Mouse (Mus musculus): ENCODE measurements at regions not wholly inside any gene's neighbourhood (a gene's known extent, or its start where the extent isn't known, plus 50 kb on each side); places are given as distances from the start of the nearest gene placed in this dataset.

- Histone ChIP-seq H3K4me1 (ENCODE audit: control insufficient read depth, insufficient read depth, low read length) (no peaks in the 10 kb centered on the region), H3K4me3 (ENCODE audit: insufficient read depth, low read length) (no peak overlapping the region), H3K27ac (ENCODE audit: insufficient read depth, low read length) (no peak overlapping the region)
- TF ChIP-seq CTCF (IDR thresholded peaks at IDR 0.05; ENCODE audit: extremely low read depth, insufficient read depth, low read length) (no peak), POLR2A (IDR thresholded peaks at IDR 0.05; ENCODE audit: extremely low read depth, insufficient read depth, low read length) (no peak)
These were observed 497.0 kb downstream of the Ccdc171 start for GRCm38 (mm10) chr4:84022323-84022722.

- TF ChIP-seq CTCF (IDR thresholded peaks at IDR 0.05; ENCODE audit: extremely low read depth, insufficient read depth, low read length) = no peak
- TF ChIP-seq POLR2A (IDR thresholded peaks at IDR 0.05; ENCODE audit: extremely low read depth, insufficient read depth, low read length) = no peak
These were observed 500.8 kb downstream of the Ccdc171 start for GRCm38 (mm10) chr4:84026144-84026543.

GRCm38 (mm10) chr4:84028120-84028519, 502.8 kb downstream of the Ccdc171 start:
- no peak overlapping the region for H3K27ac ChIP-seq (ENCODE audit: insufficient read depth, low read length)
- no peaks in the 10 kb centered on the region for H3K4me1 ChIP-seq (ENCODE audit: control insufficient read depth, insufficient read depth, low read length)
- no peak for TF ChIP-seq CTCF (IDR thresholded peaks at IDR 0.05; ENCODE audit: extremely low read depth, insufficient read depth, low read length)
- no peak for TF ChIP-seq POLR2A (IDR thresholded peaks at IDR 0.05; ENCODE audit: extremely low read depth, insufficient read depth, low read length)
- no peak overlapping the region for H3K4me3 ChIP-seq (ENCODE audit: insufficient read depth, low read length)

More at GRCm38 (mm10) chr4:84026144-84026543, 500.8 kb downstream of the Ccdc171 start:
- no peak overlapping the region for H3K4me3 ChIP-seq (ENCODE audit: insufficient read depth, low read length)
- no peaks in the 10 kb centered on the region for H3K4me1 ChIP-seq (ENCODE audit: control insufficient read depth, insufficient read depth, low read length)
- H3K27ac ChIP-seq (ENCODE audit: insufficient read depth, low read length) = no peak overlapping the region

GRCm38 (mm10) chr4:84030916-84031315, 505.6 kb downstream of the Ccdc171 start:
- H3K4me3 ChIP-seq (ENCODE audit: insufficient read depth, low read length) = no peak overlapping the region
- no peaks in the 10 kb centered on the region for H3K4me1 ChIP-seq (ENCODE audit: control insufficient read depth, insufficient read depth, low read length)
- no peak for TF ChIP-seq CTCF (IDR thresholded peaks at IDR 0.05; ENCODE audit: extremely low read depth, insufficient read depth, low read length)
- no peak for TF ChIP-seq POLR2A (IDR thresholded peaks at IDR 0.05; ENCODE audit: extremely low read depth, insufficient read depth, low read length)
- no peak overlapping the region for H3K27ac ChIP-seq (ENCODE audit: insufficient read depth, low read length)

GRCm38 (mm10) chr4:84032505-84032904, 507.2 kb downstream of the Ccdc171 start:
- Histone ChIP-seq H3K4me1 (ENCODE audit: control insufficient read depth, insufficient read depth, low read length) (no peaks in the 10 kb centered on the region), H3K27ac (ENCODE audit: insufficient read depth, low read length) (no peak overlapping the region), H3K4me3 (ENCODE audit: insufficient read depth, low read length) (no peak overlapping the region)
- TF ChIP-seq POLR2A (IDR thresholded peaks at IDR 0.05; ENCODE audit: extremely low read depth, insufficient read depth, low read length) (no peak), CTCF (IDR thresholded peaks at IDR 0.05; ENCODE audit: extremely low read depth, insufficient read depth, low read length) (no peak)

GRCm38 (mm10) chr4:84035347-84035746, 510.0 kb downstream of the Ccdc171 start:
- Histone ChIP-seq H3K27ac (ENCODE audit: insufficient read depth, low read length) (no peak overlapping the region), H3K4me1 (ENCODE audit: control insufficient read depth, insufficient read depth, low read length) (no peaks in the 10 kb centered on the region), H3K4me3 (ENCODE audit: insufficient read depth, low read length) (no peak overlapping the region)
- TF ChIP-seq CTCF (IDR thresholded peaks at IDR 0.05; ENCODE audit: extremely low read depth, insufficient read depth, low read length) (no peak), POLR2A (IDR thresholded peaks at IDR 0.05; ENCODE audit: extremely low read depth, insufficient read depth, low read length) (no peak)

- no peak overlapping the region for H3K27ac ChIP-seq (ENCODE audit: insufficient read depth, low read length)
- TF ChIP-seq POLR2A (IDR thresholded peaks at IDR 0.05; ENCODE audit: extremely low read depth, insufficient read depth, low read length) = no peak
- no peak for TF ChIP-seq CTCF (IDR thresholded peaks at IDR 0.05; ENCODE audit: extremely low read depth, insufficient read depth, low read length)
- no peaks in the 10 kb centered on the region for H3K4me1 ChIP-seq (ENCODE audit: control insufficient read depth, insufficient read depth, low read length)
- no peak overlapping the region for H3K4me3 ChIP-seq (ENCODE audit: insufficient read depth, low read length)
These were observed 512.2 kb downstream of the Ccdc171 start for GRCm38 (mm10) chr4:84037535-84037934.

- TF ChIP-seq POLR2A (IDR thresholded peaks at IDR 0.05; ENCODE audit: extremely low read depth, insufficient read depth, low read length) = no peak
- TF ChIP-seq CTCF (IDR thresholded peaks at IDR 0.05; ENCODE audit: extremely low read depth, insufficient read depth, low read length) = no peak
These were observed 524.9 kb downstream of the Ccdc171 start for GRCm38 (mm10) chr4:84050243-84050642.

GRCm38 (mm10) chr4:84056863-84057502, 531.6 kb downstream of the Ccdc171 start:
- Histone ChIP-seq H3K4me1 (ENCODE audit: control insufficient read depth, insufficient read depth, low read length) (no peaks in the 10 kb centered on the region), H3K4me3 (ENCODE audit: insufficient read depth, low read length) (no peak overlapping the region), H3K27ac (ENCODE audit: insufficient read depth, low read length) (no peak overlapping the region)
- TF ChIP-seq CTCF (IDR thresholded peaks at IDR 0.05; ENCODE audit: extremely low read depth, insufficient read depth, low read length) (no peak), POLR2A (IDR thresholded peaks at IDR 0.05; ENCODE audit: extremely low read depth, insufficient read depth, low read length) (no peak)

More at GRCm38 (mm10) chr4:84050243-84050642, 524.9 kb downstream of the Ccdc171 start:
- no peak overlapping the region for H3K27ac ChIP-seq (ENCODE audit: insufficient read depth, low read length)
- H3K4me3 ChIP-seq (ENCODE audit: insufficient read depth, low read length) = no peak overlapping the region
- no peaks in the 10 kb centered on the region for H3K4me1 ChIP-seq (ENCODE audit: control insufficient read depth, insufficient read depth, low read length)

- Histone ChIP-seq H3K27ac (ENCODE audit: insufficient read depth, low read length) (no peak overlapping the region), H3K4me3 (ENCODE audit: insufficient read depth, low read length) (no peak overlapping the region), H3K4me1 (ENCODE audit: control insufficient read depth, insufficient read depth, low read length) (no peaks in the 10 kb centered on the region)
- TF ChIP-seq CTCF (IDR thresholded peaks at IDR 0.05; ENCODE audit: extremely low read depth, insufficient read depth, low read length) (no peak), POLR2A (IDR thresholded peaks at IDR 0.05; ENCODE audit: extremely low read depth, insufficient read depth, low read length) (no peak)
These were observed 534.8 kb downstream of the Ccdc171 start for GRCm38 (mm10) chr4:84060187-84060586.

Data from cortical plate, adult 2 months (tissue).